Mouse (Mus musculus) thymus, adult 2 months (tissue): ENCODE data around the gene Cpvl. TPM values are rescaled to one million over a fixed set of nuclear protein-coding genes. Genes with fewer than 3 reads are reported as not detected.
A peak's percentile ranks its signal among the peaks of the same experiment; 100 is the strongest.

Experiments
- DNase-seq: peaks from one replicate; pipeline ENCODE4 v3.0.0; 2021
- H3K27ac ChIP-seq: fragments of 200-500 bp; 2 replicates; pipeline ENCODE4 v1.5.1; 2012; ENCODE audit warnings: low read length, control low read depth; ENCODE audit not compliant: control insufficient read depth, insufficient read depth
- H3K27me3 ChIP-seq: fragments of 200-500 bp; 2 replicates; pipeline ENCODE4 v1.6.1; 2012; ENCODE audit warnings: mild to moderate bottlenecking, low read length, moderate library complexity, mixed read lengths; ENCODE audit not compliant: control insufficient read depth, insufficient read depth
- H3K36me3 ChIP-seq: fragments of 200-500 bp; 2 replicates; pipeline ENCODE4 v1.6.1; 2012; ENCODE audit warnings: mild to moderate bottlenecking, low read length, moderate library complexity; ENCODE audit not compliant: control insufficient read depth, insufficient read depth
- H3K4me1 ChIP-seq: fragments of 200-500 bp; replicated peaks from 2 replicates; pipeline ENCODE4 v1.6.1; 2012; ENCODE audit warnings: low read length; ENCODE audit not compliant: control insufficient read depth, insufficient read depth
- H3K4me3 ChIP-seq: fragments of 200-500 bp; 2 replicates; pipeline ENCODE4 v1.5.1; 2012; ENCODE audit warnings: mild to moderate bottlenecking, low read length, control low read depth, moderate library complexity; ENCODE audit not compliant: control insufficient read depth, insufficient read depth
- CTCF ChIP-seq: fragments of 200-500 bp; IDR thresholded peaks from 2 replicates; pipeline ENCODE4 v1.5.1; 2012; ENCODE audit warnings: mild to moderate bottlenecking, control low read depth, low read length, moderate library complexity, borderline replicate concordance; ENCODE audit not compliant: control insufficient read depth, poor library complexity, insufficient read depth; ENCODE audit errors: extremely low read depth
- POLR2A ChIP-seq: fragments of 200-500 bp; IDR thresholded peaks from 2 replicates; pipeline ENCODE4 v1.6.1; 2012; ENCODE audit warnings: mild to moderate bottlenecking, low read length, control low read depth, moderate library complexity; ENCODE audit not compliant: control insufficient read depth, poor library complexity, insufficient read depth; ENCODE audit errors: extremely low read depth
- WGBS: fragments of 180-500 bp; shearing (Covaris S2); methylation state at CpG from one replicate; pipeline ENCODE4 v1.1.7; 2018; 5-methylcytosine and 5-hydroxymethylcytosine counted together
- polyA plus RNA-seq: library from polyadenylated mRNA; depleted of rRNA; stranded (reverse); fragments of >200 nt; gene quantifications from 2 replicates; pipeline ENCODE4 v1.2.3, GENCODE M21; 2012

The Cpvl gene
- polyA plus RNA-seq, 1 experiment = not detected

DNA sequence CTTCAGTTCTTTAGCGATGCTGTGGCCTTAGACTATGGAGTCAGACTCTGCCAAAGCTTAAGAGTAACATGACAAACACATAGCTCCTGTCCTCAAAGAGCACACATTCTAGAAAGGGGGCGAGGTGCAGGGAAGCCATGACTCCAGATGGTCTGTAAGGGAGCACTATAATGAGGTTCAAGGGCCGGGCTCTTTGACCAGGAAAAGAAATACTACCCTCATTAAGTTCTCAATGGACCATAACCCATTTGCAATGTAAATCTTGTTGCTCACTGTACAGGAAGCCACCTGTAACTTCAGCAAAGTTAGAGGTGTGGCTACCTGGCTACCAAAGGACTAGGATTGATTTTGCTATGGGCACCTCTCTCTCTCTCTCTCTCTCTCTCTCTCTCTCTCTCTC is 8.8 kb upstream of the Cpvl start:
- Histone ChIP-seq H3K4me3 (no peak overlapping the region), H3K4me1 (peaks cover 3% of the 10 kb centered on the region; the same call in 1 of the 2 replicates), H3K36me3 (no peaks in the 10 kb centered on the region), H3K27me3 (no peaks in the 10 kb centered on the region), H3K27ac (no peak overlapping the region)
- TF ChIP-seq POLR2A (no peak), CTCF (no peak)
- no peak for DNase-seq
- 91% methylated on average over 3 of the region's 3 CpGs for WGBS

DNA sequence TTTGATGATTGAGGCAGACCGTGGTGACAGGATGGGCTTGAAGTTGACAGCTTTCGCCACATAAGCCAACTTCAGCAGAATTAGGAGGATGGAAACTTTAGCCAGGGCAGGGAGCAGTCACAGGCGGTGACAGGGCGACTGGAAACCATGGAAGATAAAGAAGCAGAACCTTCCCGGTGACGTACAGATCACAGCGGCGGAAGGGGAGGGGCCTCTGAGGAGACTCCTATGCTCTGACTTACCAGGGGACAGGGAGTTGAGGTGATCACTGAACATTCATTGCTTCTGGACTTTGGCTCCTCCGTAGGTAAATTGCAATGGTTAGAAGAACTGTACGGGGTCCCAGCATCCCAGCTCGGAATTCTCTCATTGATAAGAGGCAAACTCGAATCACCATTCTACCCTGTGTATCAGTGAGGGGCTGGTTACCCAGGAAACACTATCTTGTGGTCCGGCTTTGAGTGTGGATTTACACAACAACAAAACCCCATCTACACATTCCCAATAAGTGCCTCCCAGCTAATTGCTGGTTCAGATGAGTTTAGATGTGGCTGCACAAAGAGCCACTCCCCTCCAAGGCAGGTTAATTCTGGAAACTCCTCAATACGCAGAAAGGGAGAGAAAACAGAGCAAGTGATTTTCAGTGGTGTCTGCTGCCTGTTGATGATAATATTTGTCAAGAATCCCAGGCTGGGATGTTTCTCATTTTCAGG is 8.0 kb upstream of the Cpvl start:
- no peaks in the 10 kb centered on the region for H3K27me3 ChIP-seq
- TF ChIP-seq POLR2A = no peak
- TF ChIP-seq CTCF = no peak
- WGBS = 71% methylated on average over 14 of the region's 14 CpGs
- H3K36me3 ChIP-seq = no peaks in the 10 kb centered on the region
- DNase-seq = no peak
- peaks cover 3% of the 10 kb centered on the region; the same call in 1 of the 2 replicates for H3K4me1 ChIP-seq
- H3K4me3 ChIP-seq = peak overlapping the region; percentile 31; the same call in 1 of the 2 replicates
- H3K27ac ChIP-seq = no peak overlapping the region; the same call in 1 of the 2 replicates

DNA sequence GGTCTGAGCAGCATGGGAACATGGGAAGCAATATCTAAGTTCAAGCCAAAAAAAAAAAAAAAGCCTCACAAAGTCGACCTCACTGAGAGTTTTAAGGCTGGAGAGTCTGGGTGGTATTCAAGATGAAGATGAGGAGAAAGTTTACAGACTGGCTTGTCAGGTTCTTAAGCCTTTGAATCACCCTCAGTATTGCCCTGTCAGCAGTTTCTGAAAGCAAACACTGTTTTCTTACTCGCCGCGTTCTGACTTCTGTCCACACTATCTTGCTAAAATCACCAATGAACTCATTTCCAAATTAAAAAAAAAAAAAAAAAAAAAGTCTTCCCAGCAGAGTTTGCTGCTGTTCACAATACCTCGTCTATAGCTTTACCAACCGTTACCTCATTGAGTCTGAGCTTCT is 5.3 kb upstream of the Cpvl start:
- 88% methylated on average over 6 of the region's 6 CpGs for WGBS
- no peaks in the 10 kb centered on the region for H3K36me3 ChIP-seq

GRCm38 (mm10) chr6:53982612-53983011 is 4.1 kb upstream of the Cpvl start:
- Histone ChIP-seq H3K4me3 (no peak overlapping the region), H3K27me3 (no peaks in the 10 kb centered on the region), H3K4me1 (peaks cover 3% of the 10 kb centered on the region; the same call in 1 of the 2 replicates), H3K27ac (no peak overlapping the region), H3K36me3 (no peaks in the 10 kb centered on the region)
- DNase-seq = peak; percentile 11
- TF ChIP-seq POLR2A (no peak), CTCF (no peak)
- 72% methylated on average over 4 of the region's 4 CpGs for WGBS

More for the DNA sequence above, 5.3 kb upstream of the Cpvl start:
- H3K4me3 ChIP-seq = no peak overlapping the region
- H3K4me1 ChIP-seq = peaks cover 3% of the 10 kb centered on the region; the same call in 1 of the 2 replicates
- no peak for DNase-seq
- H3K27me3 ChIP-seq = no peaks in the 10 kb centered on the region
- no peak overlapping the region for H3K27ac ChIP-seq
- TF ChIP-seq CTCF = no peak
- TF ChIP-seq POLR2A = no peak

GRCm38 (mm10) chr6:53982047-53982600 is 3.7 kb upstream of the Cpvl start:
- TF ChIP-seq CTCF (no peak), POLR2A (no peak)
- H3K4me3 ChIP-seq = no peak overlapping the region
- no peaks in the 10 kb centered on the region for H3K36me3 ChIP-seq
- peaks cover 3% of the 10 kb centered on the region; the same call in 1 of the 2 replicates for H3K4me1 ChIP-seq
- H3K27ac ChIP-seq = no peak overlapping the region
- H3K27me3 ChIP-seq = no peaks in the 10 kb centered on the region
- WGBS = 80% methylated on average over 9 of the region's 9 CpGs
- DNase-seq = no peak

DNA sequence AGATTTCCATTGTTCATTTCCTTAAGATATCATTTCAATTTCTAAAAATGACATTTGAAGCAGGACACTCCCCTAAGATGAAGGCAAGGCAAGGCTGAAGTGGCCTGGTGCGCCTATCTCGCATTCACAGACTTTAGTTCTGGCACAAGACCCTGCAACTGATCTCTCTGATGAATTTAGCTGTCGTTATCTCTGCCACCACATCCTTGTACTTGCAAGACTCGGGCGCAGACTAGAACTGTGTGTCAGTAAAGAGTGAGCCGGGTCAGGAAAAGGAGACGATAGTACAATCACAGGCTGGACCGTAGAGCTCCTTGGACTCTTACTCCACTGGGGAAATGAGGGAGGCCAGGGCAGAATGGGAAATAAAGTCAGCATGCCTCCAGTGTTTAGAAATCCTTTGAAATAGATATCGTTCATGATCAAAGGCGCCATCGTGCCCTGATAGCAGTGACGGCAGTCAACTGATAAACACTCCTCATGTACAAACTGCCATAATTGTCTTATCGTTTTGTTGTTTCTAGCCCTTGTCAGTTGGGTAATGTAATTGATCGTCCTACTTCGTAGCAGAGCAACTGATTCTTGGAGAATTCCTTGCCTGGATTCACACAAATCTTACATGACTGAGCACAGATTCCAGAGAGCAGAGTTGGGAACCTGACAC is 2.5 kb upstream of the Cpvl start:
- Histone ChIP-seq H3K27me3 (no peaks in the 10 kb centered on the region), H3K27ac (no peak overlapping the region), H3K4me3 (no peak overlapping the region), H3K36me3 (no peaks in the 10 kb centered on the region), H3K4me1 (peaks cover 1% of the 10 kb centered on the region; the same call in 1 of the 2 replicates)
- no peak for TF ChIP-seq POLR2A
- no peak for TF ChIP-seq CTCF
- 96% methylated on average over 15 of the region's 15 CpGs for WGBS
- DNase-seq = no peak
